ENCODE assay signal across 20 mouse cellular contexts in the genomic region with DNA sequence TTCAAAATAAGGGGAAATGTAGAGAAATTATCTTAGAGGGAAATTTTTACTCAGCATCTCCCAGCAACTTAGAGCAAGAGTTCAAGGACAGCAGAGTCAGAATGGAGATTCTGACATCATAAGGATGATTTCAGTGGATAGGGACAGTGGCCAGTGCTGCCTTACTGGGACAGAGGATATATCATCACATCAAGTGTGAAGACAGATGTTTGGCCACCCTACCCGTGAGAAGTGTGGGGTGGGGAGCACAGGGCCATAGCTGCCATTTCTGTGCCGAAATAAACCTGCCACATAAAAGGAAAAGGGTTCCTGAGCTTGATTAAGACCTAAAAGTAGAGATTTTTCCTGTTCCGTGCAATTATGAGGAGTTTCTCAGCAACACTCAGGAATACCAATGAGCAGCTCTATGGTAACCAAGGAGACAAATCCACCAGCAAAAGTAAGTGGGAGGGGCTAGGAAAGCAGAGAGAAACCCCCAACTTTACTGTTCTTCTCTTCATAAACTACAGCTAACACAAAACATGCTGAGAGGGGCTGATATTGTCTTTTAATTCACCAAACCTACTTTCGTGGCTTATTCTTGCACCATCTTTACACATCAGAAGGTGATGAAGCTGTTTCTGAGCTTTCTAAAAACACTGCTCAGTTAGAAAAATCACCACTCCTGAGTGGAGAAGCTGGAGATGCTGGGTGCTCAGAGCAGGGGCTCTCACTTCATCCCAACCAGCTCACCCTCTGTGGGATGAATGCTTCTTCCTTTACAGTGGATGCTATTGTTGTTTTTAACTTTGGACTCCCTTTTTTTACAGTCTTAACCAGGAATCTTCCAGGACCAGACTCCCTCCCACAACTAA.
DNase-seq lines count a peak whose midpoint lies in the region; ATAC-seq lines count a peak whose summit lies in the region.
"Had no signal": no experiment of that assay in that cellular context is flagged by ENCODE, and none has a peak within 500 bp of the region (broad histone marks: within the 10 kb centered on the region; RNA-seq: fewer than 3 reads in every experiment).

No protein-coding gene starts in this region.

- H3K36me3 ChIP-seq in hindbrain, embryonic 16.5 days (ENCODE audit: control insufficient read depth, insufficient read depth, low read length): no peaks in the 10 kb centered on the region
- no peaks in the 10 kb centered on the region for H3K36me3 ChIP-seq in hindbrain, embryonic 13.5 days
- no peaks in the 10 kb centered on the region for H3K36me3 ChIP-seq in forebrain, embryonic 10.5 days (replicated peaks)
- H3K36me3 ChIP-seq in forebrain, embryonic 16.5 days (ENCODE audit: control insufficient read depth, insufficient read depth): no peaks in the 10 kb centered on the region
- no peaks in the 10 kb centered on the region for H3K36me3 ChIP-seq in midbrain, embryonic 16.5 days (ENCODE audit: control insufficient read depth, insufficient read depth, low read length)
- no peaks in the 10 kb centered on the region for H3K36me3 ChIP-seq in heart, embryonic 11.5 days (ENCODE audit: control insufficient read depth, insufficient read depth, low read length)
- H3K36me3 ChIP-seq: heart, embryonic 12.5 days; limb, embryonic 12.5 days; liver, embryonic 13.5 days; lung, embryonic 15.5 days; neural tube, embryonic 15.5 days had no signal

- peaks cover 6% of the 10 kb centered on the region; the same call in 1 of the 2 replicates for H3K4me1 ChIP-seq in hindbrain, embryonic 16.5 days (ENCODE audit: control insufficient read depth, insufficient read depth, low read depth, low read length)
- peaks cover 8% of the 10 kb centered on the region for H3K4me1 ChIP-seq in hindbrain, embryonic 13.5 days (replicated peaks)
- peaks cover 18% of the 10 kb centered on the region for H3K4me1 ChIP-seq in forebrain, embryonic 10.5 days
- H3K4me1 ChIP-seq in forebrain, embryonic 16.5 days (replicated peaks; ENCODE audit: control insufficient read depth, insufficient read depth, low read length): peaks cover 10% of the 10 kb centered on the region
- H3K4me1 ChIP-seq in midbrain, embryonic 16.5 days (ENCODE audit: control insufficient read depth, insufficient read depth, low read length): peaks cover 12% of the 10 kb centered on the region
- H3K4me1 ChIP-seq in heart, embryonic 11.5 days (ENCODE audit: control insufficient read depth, insufficient read depth, low read length): no peaks in the 10 kb centered on the region
- H3K4me1 ChIP-seq: heart, embryonic 12.5 days; limb, embryonic 12.5 days; liver, embryonic 13.5 days; lung, embryonic 15.5 days had no signal

- H3K27me3 ChIP-seq in hindbrain, embryonic 16.5 days (replicated peaks; ENCODE audit: control insufficient read depth, insufficient read depth, low read length): no peaks in the 10 kb centered on the region
- H3K27me3 ChIP-seq in hindbrain, embryonic 13.5 days: no peaks in the 10 kb centered on the region
- no peaks in the 10 kb centered on the region for H3K27me3 ChIP-seq in forebrain, embryonic 10.5 days (ENCODE audit: poor library complexity, severe bottlenecking)
- no peaks in the 10 kb centered on the region for H3K27me3 ChIP-seq in forebrain, embryonic 16.5 days (replicated peaks; ENCODE audit: control insufficient read depth, insufficient read depth, low read length)
- H3K27me3 ChIP-seq in midbrain, embryonic 16.5 days (ENCODE audit: control insufficient read depth, insufficient read depth, low read depth, low read length): no peaks in the 10 kb centered on the region
- no peaks in the 10 kb centered on the region for H3K27me3 ChIP-seq in heart, embryonic 11.5 days (ENCODE audit: control insufficient read depth, insufficient read depth, low read length)
- H3K27me3 ChIP-seq: heart, embryonic 12.5 days; limb, embryonic 12.5 days; liver, embryonic 13.5 days; lung, embryonic 15.5 days; neural tube, embryonic 15.5 days had no signal

- H3K4me3 ChIP-seq in hindbrain, embryonic 16.5 days (ENCODE audit: low read length): no peak overlapping the region
- H3K4me3 ChIP-seq in hindbrain, embryonic 13.5 days: no peak overlapping the region
- H3K4me3 ChIP-seq in forebrain, embryonic 10.5 days: no peak overlapping the region
- H3K4me3 ChIP-seq in forebrain, embryonic 16.5 days (replicated peaks; ENCODE audit: low read length): no peak overlapping the region
- no peak overlapping the region for H3K4me3 ChIP-seq in midbrain, embryonic 16.5 days (ENCODE audit: low read depth, low read length)
- no peak overlapping the region for H3K4me3 ChIP-seq in heart, embryonic 11.5 days (ENCODE audit: low read depth, low read length)
- H3K4me3 ChIP-seq: heart, embryonic 12.5 days; left cerebral cortex, adult 2 months; limb, embryonic 12.5 days; liver, embryonic 13.5 days; lung, embryonic 15.5 days; neural tube, embryonic 15.5 days had no signal

- H3K9me3 ChIP-seq in hindbrain, embryonic 16.5 days (ENCODE audit: control insufficient read depth, low read length): no peaks in the 10 kb centered on the region
- H3K9me3 ChIP-seq in hindbrain, embryonic 13.5 days: no peaks in the 10 kb centered on the region
- no peaks in the 10 kb centered on the region for H3K9me3 ChIP-seq in forebrain, embryonic 10.5 days
- no peaks in the 10 kb centered on the region for H3K9me3 ChIP-seq in forebrain, embryonic 16.5 days (ENCODE audit: control insufficient read depth, low read length)
- H3K9me3 ChIP-seq in midbrain, embryonic 16.5 days (replicated peaks; ENCODE audit: control insufficient read depth, low read length, poor library complexity, severe bottlenecking): no peaks in the 10 kb centered on the region
- H3K9me3 ChIP-seq in heart, embryonic 11.5 days (replicated peaks; ENCODE audit: control insufficient read depth, low read length): no peaks in the 10 kb centered on the region
- H3K9me3 ChIP-seq: heart, embryonic 12.5 days; limb, embryonic 12.5 days; liver, embryonic 13.5 days; lung, embryonic 15.5 days; neural tube, embryonic 15.5 days had no signal

- no peak for DNase-seq in forebrain, embryonic 10.5 days (ENCODE audit: extremely low spot score, low spot score)
- DNase-seq in testis, postnatal 10 days (ENCODE audit: low spot score): no peak
- no peak for DNase-seq in heart, adult 18-20 months
- DNase-seq: adrenal gland, postnatal 36 days; cerebellum, postnatal 14 days; gastrocnemius, postnatal 36 days; liver, embryonic 13.5 days; retina, postnatal 1 day had no signal

- no peak overlapping the region for H3K4me2 ChIP-seq in hindbrain, embryonic 16.5 days (ENCODE audit: low read length)
- H3K4me2 ChIP-seq in hindbrain, embryonic 13.5 days: no peak overlapping the region
- H3K4me2 ChIP-seq in forebrain, embryonic 16.5 days (ENCODE audit: low read length): no peak overlapping the region
- H3K4me2 ChIP-seq in midbrain, embryonic 16.5 days (ENCODE audit: low read length): peak overlapping the region; percentile 24; the same call in 1 of the 2 replicates
- no peak overlapping the region for H3K4me2 ChIP-seq in heart, embryonic 11.5 days
- H3K4me2 ChIP-seq: heart, embryonic 12.5 days; limb, embryonic 12.5 days; liver, embryonic 13.5 days; lung, embryonic 15.5 days; neural tube, embryonic 15.5 days had no signal

- H3K9ac ChIP-seq in hindbrain, embryonic 16.5 days (ENCODE audit: low read depth, low read length): no peak overlapping the region
- H3K9ac ChIP-seq in hindbrain, embryonic 13.5 days: no peak overlapping the region
- H3K9ac ChIP-seq in forebrain, embryonic 16.5 days (replicated peaks; ENCODE audit: low read depth, low read length): no peak overlapping the region
- H3K9ac ChIP-seq in midbrain, embryonic 16.5 days (ENCODE audit: low read depth, low read length): no peak overlapping the region
- no peak overlapping the region for H3K9ac ChIP-seq in heart, embryonic 11.5 days (ENCODE audit: low read depth, low read length)
- H3K9ac ChIP-seq: heart, embryonic 12.5 days; limb, embryonic 12.5 days; liver, embryonic 13.5 days; lung, embryonic 15.5 days; neural tube, embryonic 15.5 days had no signal

- ATAC-seq in hindbrain, embryonic 16.5 days: peak; percentile 78
- ATAC-seq in hindbrain, embryonic 13.5 days (ENCODE audit: low FRiP score): no peak
- ATAC-seq in forebrain, embryonic 16.5 days: peak; percentile 82
- ATAC-seq in midbrain, embryonic 16.5 days: peak; percentile 80
- no peak for ATAC-seq in heart, embryonic 11.5 days (replicated peaks; ENCODE audit: insufficient number of reproducible peaks, low FRiP score, low TSS enrichment)
- ATAC-seq: intestine, embryonic 16.5 days had no signal

- 27% methylated on average over 4 of the region's 4 CpGs for WGBS in hindbrain, embryonic 16.5 days
- 34% methylated on average over 4 of the region's 4 CpGs for WGBS in hindbrain, embryonic 13.5 days
- WGBS in forebrain, embryonic 10.5 days: 51% methylated on average over 4 of the region's 4 CpGs
- 4% methylated on average over 4 of the region's 4 CpGs for WGBS in forebrain, embryonic 16.5 days
- WGBS in midbrain, embryonic 16.5 days: 8% methylated on average over 4 of the region's 4 CpGs
- whole genome bisulfite sequencing in heart, embryonic 11.5 days (ENCODE audit: insufficient replicate concordance): 57% methylated on average over 4 of the region's 4 CpGs

- no peak overlapping the region for H3K27ac ChIP-seq in hindbrain, embryonic 16.5 days (ENCODE audit: low read depth, low read length)
- no peak overlapping the region; the same call in 1 of the 2 replicates for H3K27ac ChIP-seq in hindbrain, embryonic 13.5 days
- H3K27ac ChIP-seq in forebrain, embryonic 10.5 days: peak overlapping the region; percentile 78
- no peak overlapping the region for H3K27ac ChIP-seq in forebrain, embryonic 16.5 days (ENCODE audit: low read length)
- peak overlapping the region; percentile 47 for H3K27ac ChIP-seq in midbrain, embryonic 16.5 days (ENCODE audit: low read length)
- no peak overlapping the region for H3K27ac ChIP-seq in heart, embryonic 11.5 days (ENCODE audit: low read depth, low read length)
- H3K27ac ChIP-seq: kidney, postnatal 0 days; left cerebral cortex, adult 2 months; limb, embryonic 12.5 days; liver, embryonic 13.5 days; lung, embryonic 15.5 days; neural tube, embryonic 15.5 days had no signal

Comparison
In these comparisons a context has a peak if more than half of its experiments do, and no peak if none do; other contexts are left out.
1. ATAC-seq: peak in hindbrain, embryonic 16.5 days (single experiment), forebrain, embryonic 16.5 days (single experiment) and midbrain, embryonic 16.5 days (single experiment); none in hindbrain, embryonic 13.5 days (single experiment) and heart, embryonic 11.5 days (single experiment).
2. H3K27ac ChIP-seq: peak in forebrain, embryonic 10.5 days (single experiment) and midbrain, embryonic 16.5 days (single experiment); none in hindbrain, embryonic 16.5 days (single experiment), hindbrain, embryonic 13.5 days (single experiment), forebrain, embryonic 16.5 days (single experiment) and heart, embryonic 11.5 days (single experiment).